Mouse (Mus musculus): ENCODE results near the gene 9130023H24Rik.
A peak's percentile ranks its signal among the peaks of the same experiment; 100 is the strongest.

The 9130023H24Rik gene

GRCm38 (mm10) chr7:128237927-128238778 lies at the start of gene 9130023H24Rik:
Gene 9130023H24Rik (minus strand): TSS chr7:128238031.
- DNase-seq (ENCODE audit: low spot score in 2 of 2): peak; percentile 99

DNA sequence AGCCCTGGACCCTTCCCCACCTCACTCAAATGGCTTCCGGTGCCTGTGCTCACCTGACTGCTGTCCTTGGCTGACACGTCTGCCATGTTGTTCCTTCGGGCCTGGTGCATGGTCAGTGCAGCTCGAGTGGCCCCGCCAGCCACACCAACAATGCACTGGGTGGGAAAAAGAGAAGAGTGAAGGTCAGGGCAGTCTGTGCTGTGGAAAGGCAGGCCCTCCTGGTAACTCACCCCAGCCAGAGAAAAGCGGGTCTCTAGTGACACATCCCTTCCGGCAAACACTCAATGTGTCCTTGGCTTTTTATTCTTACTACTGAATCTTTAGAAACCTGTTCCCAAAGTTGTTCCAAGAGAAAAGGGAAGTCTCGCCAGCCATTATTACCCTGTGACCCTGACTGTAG lies 47.2 kb upstream of the 9130023H24Rik start:
- no peak for DNase-seq (ENCODE audit: low spot score in 2 of 2)

DNA sequence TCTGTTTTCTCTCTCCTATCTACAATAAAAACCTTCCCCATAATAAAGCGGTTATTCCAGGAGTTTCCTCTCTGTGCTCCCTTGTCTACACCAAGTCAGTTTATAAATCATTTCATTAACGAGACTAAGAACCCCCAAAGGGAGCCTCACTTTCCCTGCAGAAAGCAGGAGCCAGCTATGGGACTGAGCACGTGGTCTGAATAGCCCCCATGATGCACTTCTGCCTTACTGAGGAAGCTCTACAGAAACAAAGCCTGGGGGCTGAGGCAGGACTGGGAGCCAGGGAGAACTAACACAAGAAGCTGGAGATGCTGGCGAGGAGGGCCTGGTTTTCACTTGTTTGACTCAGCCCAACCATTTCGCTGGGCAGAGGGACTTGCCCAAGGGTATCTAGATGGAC lies 46.2 kb upstream of the 9130023H24Rik start:
- no peak for DNase-seq (ENCODE audit: low spot score in 2 of 2)

GRCm38 (mm10) chr7:128282532-128283244 lies 44.9 kb upstream of the 9130023H24Rik start:
- DNase-seq (ENCODE audit: low spot score in 2 of 2): no peak

DNA sequence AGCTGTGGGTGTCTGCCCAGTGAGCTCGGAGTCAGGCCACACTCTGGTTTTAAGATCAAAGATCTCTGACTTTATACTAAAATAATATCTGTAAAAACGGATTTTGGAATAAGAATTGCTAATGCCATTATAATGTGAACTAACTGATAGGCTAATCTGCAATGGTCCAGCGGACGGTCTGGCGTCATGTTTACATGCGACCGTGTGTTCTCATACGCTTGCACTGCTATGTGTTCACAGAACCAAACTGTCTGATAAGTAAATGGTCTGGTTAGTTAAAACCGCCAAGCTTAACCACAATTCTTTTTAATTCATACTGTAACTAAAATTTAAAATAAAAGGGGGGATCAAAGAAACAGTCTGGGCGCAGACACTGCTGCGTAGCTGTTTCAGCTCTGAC lies 43.9 kb upstream of the 9130023H24Rik start:
- DNase-seq (ENCODE audit: low spot score in 2 of 2): no peak

- DNase-seq (ENCODE audit: low spot score in 2 of 2): no peak
Observed at GRCm38 (mm10) chr7:128279750-128280149, 41.9 kb upstream of the 9130023H24Rik start.

- no peak for DNase-seq (ENCODE audit: low spot score in 2 of 2)
Observed at GRCm38 (mm10) chr7:128276051-128276450, 38.2 kb upstream of the 9130023H24Rik start.

GRCm38 (mm10) chr7:128271496-128271895 lies 33.7 kb upstream of the 9130023H24Rik start:
- no peak for DNase-seq (ENCODE audit: low spot score in 2 of 2)

DNA sequence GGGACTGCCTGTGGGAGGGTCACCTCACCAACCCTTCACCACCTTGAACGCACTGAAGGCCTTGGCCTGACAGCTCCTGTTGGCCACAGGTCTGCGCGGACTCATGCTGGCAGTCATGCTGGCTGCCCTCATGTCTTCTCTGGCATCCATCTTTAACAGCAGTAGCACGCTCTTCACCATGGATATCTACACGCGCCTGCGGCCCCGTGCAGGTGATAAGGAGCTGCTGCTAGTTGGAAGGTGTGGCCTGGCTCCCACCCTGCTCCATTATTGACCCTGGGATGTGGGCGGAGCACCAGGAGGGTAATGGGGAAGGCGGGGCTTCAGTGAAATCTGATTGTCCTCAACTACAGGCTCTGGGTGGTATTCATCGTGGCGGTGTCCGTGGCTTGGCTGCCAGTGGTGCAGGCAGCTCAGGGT lies 32.6 kb upstream of the 9130023H24Rik start:
- DNase-seq (ENCODE audit: low spot score in 2 of 2): no peak

- DNase-seq (ENCODE audit: low spot score in 2 of 2): no peak
Observed at GRCm38 (mm10) chr7:128267813-128268212, 30.0 kb upstream of the 9130023H24Rik start.

DNA sequence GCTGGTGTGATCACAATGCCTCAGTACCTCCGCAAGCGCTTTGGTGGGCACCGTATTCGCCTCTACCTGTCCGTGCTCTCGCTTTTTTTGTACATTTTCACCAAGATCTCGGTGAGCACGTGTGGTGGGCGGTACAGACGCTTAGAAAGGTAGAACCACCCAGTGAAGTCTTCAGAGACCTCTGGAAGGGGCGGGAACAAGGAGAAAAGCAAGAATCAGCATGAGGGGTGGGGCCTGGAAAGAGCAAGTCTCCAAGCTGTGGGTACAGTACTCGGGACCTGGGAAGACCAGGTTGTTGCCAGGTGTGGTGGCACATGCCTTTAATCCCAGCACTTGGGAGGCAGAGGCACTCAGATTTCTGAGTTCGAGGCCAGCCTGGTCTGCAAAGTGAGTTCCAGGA lies 29.6 kb upstream of the 9130023H24Rik start:
- no peak for DNase-seq (ENCODE audit: low spot score in 2 of 2)

DNA sequence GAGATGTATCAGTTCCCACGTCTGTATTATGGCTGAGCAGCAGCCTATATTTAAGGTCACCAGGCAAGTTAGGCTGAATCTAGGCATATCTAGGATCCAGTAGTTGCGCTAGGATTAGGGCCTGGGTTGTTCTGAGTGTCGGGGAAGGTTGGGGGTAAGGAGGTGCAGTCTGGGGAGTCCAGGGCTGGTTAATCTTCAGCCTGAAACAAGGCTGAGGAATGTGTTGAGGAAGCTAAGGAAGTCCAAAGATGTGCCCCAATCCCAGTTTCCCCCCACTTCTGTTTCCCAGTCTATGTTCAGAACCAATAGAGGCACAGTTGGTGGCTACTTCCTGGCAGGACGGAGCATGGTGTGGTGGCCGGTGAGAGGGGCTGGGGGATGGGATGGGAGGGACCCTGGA lies 28.2 kb upstream of the 9130023H24Rik start:
- DNase-seq (ENCODE audit: low spot score in 2 of 2): no peak

- no peak for DNase-seq (ENCODE audit: low spot score in 2 of 2)
Observed at GRCm38 (mm10) chr7:128265411-128265810, 27.6 kb upstream of the 9130023H24Rik start, which contains the start of gene Slc5a2. Gene Slc5a2 (plus strand): TSS chr7:128265657.

- no peak for DNase-seq (ENCODE audit: low spot score in 2 of 2)
Observed at GRCm38 (mm10) chr7:128256783-128257334, 19.0 kb upstream of the 9130023H24Rik start.

- no peak for DNase-seq (ENCODE audit: low spot score in 2 of 2)
Observed at GRCm38 (mm10) chr7:128255757-128256156, 17.9 kb upstream of the 9130023H24Rik start.

DNA sequence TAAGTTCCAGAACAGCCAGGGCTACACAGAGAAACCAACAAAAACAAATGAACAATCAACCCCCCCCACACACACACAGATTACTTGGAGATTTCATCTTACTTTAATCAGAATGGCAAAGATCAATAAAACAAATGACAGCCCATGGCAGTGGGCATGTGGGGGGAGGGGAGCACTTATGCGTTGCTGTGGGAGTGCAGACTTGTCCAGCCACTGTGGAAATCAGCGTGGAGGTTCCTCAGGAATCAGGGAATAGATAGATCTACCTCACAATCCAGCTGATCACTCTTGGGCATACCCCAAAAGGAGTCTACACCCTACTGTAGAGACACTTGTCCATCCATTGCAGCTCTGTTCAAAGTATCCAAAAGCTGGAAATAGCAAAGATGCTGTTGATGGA lies 17.1 kb upstream of the 9130023H24Rik start:
- DNase-seq (ENCODE audit: low spot score in 2 of 2): no peak

- DNase-seq (ENCODE audit: low spot score in 2 of 2): no peak
Observed at GRCm38 (mm10) chr7:128252609-128253008, 14.8 kb upstream of the 9130023H24Rik start.

- DNase-seq (ENCODE audit: low spot score in 2 of 2): no peak
Observed at GRCm38 (mm10) chr7:128251946-128252345, 14.1 kb upstream of the 9130023H24Rik start.

- no peak for DNase-seq (ENCODE audit: low spot score in 2 of 2)
Observed at GRCm38 (mm10) chr7:128249998-128250397, 12.2 kb upstream of the 9130023H24Rik start.

DNA sequence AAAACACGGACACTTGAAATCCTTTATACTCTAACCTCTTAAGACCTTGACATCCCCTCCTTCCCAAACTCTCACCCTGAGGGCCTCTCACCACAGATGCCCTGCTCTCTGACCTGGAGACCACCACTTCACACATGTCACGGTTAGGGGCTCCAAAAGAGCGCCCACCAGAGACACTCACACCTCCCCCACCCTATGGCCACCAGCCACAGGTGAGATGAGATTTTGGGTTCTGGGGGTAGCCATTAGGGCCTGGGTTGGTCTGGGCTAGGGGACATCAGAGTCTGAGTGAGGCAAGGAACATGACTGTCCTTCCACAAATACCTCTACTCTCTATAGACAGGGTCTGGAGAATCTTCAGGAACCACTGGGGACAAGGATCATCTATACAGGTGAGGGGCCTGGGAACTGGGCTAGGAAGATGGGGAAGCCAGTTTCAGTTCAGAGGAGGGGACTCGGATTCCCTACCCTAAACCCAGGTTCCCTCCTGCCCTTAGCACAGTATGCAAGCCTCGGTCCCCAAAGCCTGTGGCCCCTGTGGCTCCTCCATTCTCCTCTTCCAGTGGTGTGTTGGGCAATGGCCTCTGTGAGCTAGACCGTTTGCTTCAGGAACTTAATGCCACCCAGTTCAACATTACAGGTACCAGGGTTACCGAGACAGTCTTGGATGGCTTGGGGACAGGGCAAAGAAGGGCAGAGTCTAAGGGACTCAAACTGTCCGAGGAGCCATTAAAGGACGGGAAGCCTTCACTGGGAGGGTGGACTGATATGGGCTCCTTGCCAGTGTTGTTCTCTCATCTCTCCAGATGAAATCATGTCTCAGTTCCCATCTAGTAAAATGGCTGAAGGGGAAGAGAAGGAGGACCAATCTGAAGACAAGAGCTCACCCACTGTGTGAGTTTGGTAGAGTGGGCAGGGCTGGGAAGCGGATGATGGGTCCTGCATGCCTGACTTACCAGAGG lies 10.5 kb upstream of the 9130023H24Rik start:
- DNase-seq (ENCODE audit: low spot score in 2 of 2): no peak

GRCm38 (mm10) chr7:128247443-128247842 lies 9.6 kb upstream of the 9130023H24Rik start:
- peak; percentile 81 to 82 for DNase-seq (ENCODE audit: low spot score in 2 of 2)

Measured in cerebellum, postnatal 4 days (tissue).